Mouse (Mus musculus): ENCODE data around the gene Defb28.

Gene Defb28

DNA sequence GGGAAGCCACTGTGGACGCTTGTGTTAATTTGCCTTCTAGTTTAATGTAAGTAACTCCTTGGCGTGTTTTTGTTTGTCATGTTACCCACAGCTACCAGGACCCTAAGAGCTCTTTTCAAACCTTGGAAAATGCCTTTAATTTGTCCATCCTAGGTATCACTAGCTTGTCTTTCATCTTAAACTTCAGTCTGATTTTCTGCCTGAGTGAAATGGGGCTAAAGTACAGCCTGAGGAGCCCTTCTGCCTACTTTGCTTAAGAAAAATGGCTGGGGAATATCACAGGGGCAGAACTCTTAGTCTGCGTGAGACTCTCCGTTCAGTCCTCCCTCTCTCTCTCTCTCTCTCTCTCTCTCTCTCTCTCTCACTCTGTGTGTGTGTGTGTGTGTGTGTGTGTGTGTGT lies 51.8 kb downstream of the Defb28 start:
- DNase-seq: no peak

GRCm38 (mm10) chr2:152570313-152570712 lies 52.3 kb downstream of the Defb28 start:
- no peak for DNase-seq
